In the genomic region with DNA sequence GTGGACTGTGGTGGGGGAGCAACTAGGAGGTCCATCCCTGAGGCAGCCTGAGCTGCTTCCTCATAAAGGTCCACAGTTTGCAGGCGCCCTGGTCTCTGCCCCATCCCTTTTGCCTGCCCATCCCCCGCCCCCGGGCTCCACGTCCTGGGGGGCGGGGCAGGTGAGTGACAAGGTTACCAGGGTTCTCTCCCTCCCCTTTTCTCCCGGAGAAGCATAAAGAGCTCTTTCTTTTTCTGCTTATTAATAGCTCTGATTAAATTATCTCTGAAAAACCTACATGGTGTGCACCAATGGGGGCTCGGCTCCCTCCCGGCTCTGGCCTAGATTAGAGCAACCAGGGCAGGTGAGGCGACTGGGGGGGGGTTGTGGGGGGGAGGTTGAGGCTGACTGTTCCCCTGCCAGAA, we compare ENCODE assay signal across 10 mouse cellular contexts. TPM values are rescaled to one million over a fixed set of nuclear protein-coding genes. Genes with fewer than 3 reads are reported as not detected.
DNase-seq lines count a peak whose midpoint lies in the region; ATAC-seq and TF ChIP-seq lines count a peak whose summit lies in the region.
"Had no signal": no experiment of that assay in that cellular context is flagged by ENCODE, and none has a peak within 500 bp of the region (broad histone marks: within the 10 kb centered on the region; RNA-seq: fewer than 3 reads in every experiment).

No protein-coding gene starts in this region.

- ATAC-seq in hindbrain, embryonic 11.5 days (ENCODE audit: low FRiP score): no peak
- no peak for ATAC-seq in hindbrain, embryonic 14.5 days (ENCODE audit: low FRiP score)
- ATAC-seq in embryonic facial prominence, embryonic 12.5 days (ENCODE audit: insufficient number of reproducible peaks, insufficient read depth, low FRiP score, low TSS enrichment): no peak; the same call in 1 of the 2 replicates
- ATAC-seq in liver, embryonic 12.5 days: peak; percentile 33; the same call in 1 of the 2 replicates
- ATAC-seq in megakaryocyte, adult 5-6 weeks (ENCODE audit: poor library complexity, severe bottlenecking): no peak

- no peaks in the 10 kb centered on the region for H3K36me3 ChIP-seq in hindbrain, embryonic 11.5 days (ENCODE audit: control insufficient read depth, insufficient read depth, low read length)
- H3K36me3 ChIP-seq in hindbrain, embryonic 14.5 days (replicated peaks; ENCODE audit: control insufficient read depth, insufficient read depth): no peaks in the 10 kb centered on the region
- H3K36me3 ChIP-seq in ES-E14 (ENCODE audit: control insufficient read depth, insufficient read depth, low read length, poor library complexity, severe bottlenecking): no peaks in the 10 kb centered on the region
- H3K36me3 ChIP-seq in embryonic facial prominence, embryonic 12.5 days: no peaks in the 10 kb centered on the region
- no peaks in the 10 kb centered on the region for H3K36me3 ChIP-seq in liver, embryonic 12.5 days

- no peak overlapping the region for H3K4me2 ChIP-seq in hindbrain, embryonic 11.5 days (replicated peaks; ENCODE audit: low read depth, low read length)
- no peak overlapping the region for H3K4me2 ChIP-seq in hindbrain, embryonic 14.5 days (replicated peaks)
- H3K4me2 ChIP-seq in embryonic facial prominence, embryonic 12.5 days (replicated peaks): 0 out of 2 replicates have a peak overlapping the region, but pooled peaks have one; percentile 3
- H3K4me2 ChIP-seq in liver, embryonic 12.5 days: peak overlapping the region; percentile 41

- no peak overlapping the region for H3K4me3 ChIP-seq in hindbrain, embryonic 11.5 days (ENCODE audit: low read depth, low read length)
- H3K4me3 ChIP-seq in hindbrain, embryonic 14.5 days (replicated peaks; ENCODE audit: low read length): no peak overlapping the region
- H3K4me3 ChIP-seq in ES-E14 (ENCODE audit: insufficient read depth in 1 of 2, low read depth in 1 of 2, low read length in 2 of 2, poor library complexity in 1 of 2, severe bottlenecking in 1 of 2): peak overlapping the region; percentile 52 to 62
- no peak overlapping the region for H3K4me3 ChIP-seq in embryonic facial prominence, embryonic 12.5 days
- no peak overlapping the region for H3K4me3 ChIP-seq in liver, embryonic 12.5 days
- H3K4me3 ChIP-seq: erythroblast, embryonic 14.5 days had no signal

- 0 out of 2 replicates have a peak, but pooled peaks cover 3% of the 10 kb centered on the region for H3K4me1 ChIP-seq in hindbrain, embryonic 11.5 days (replicated peaks; ENCODE audit: control insufficient read depth, insufficient read depth, low read length)
- no peaks in the 10 kb centered on the region; the same call in 1 of the 2 replicates for H3K4me1 ChIP-seq in hindbrain, embryonic 14.5 days (replicated peaks; ENCODE audit: control insufficient read depth, insufficient read depth, low read length)
- peaks cover 0 to 19% of the 10 kb centered on the region in 2 experiments; a peak in 2 of 4 replicates for H3K4me1 ChIP-seq in ES-E14 (ENCODE audit: control insufficient read depth in 2 of 2, insufficient read depth in 2 of 2, low read length in 2 of 2, poor library complexity in 1 of 2)
- H3K4me1 ChIP-seq in embryonic facial prominence, embryonic 12.5 days: peaks cover 26% of the 10 kb centered on the region
- H3K4me1 ChIP-seq in liver, embryonic 12.5 days: peaks cover 15% of the 10 kb centered on the region

- DNase-seq in hindbrain, embryonic 11.5 days (ENCODE audit: low spot score): peak; percentile 45
- DNase-seq in hindbrain, embryonic 14.5 days (ENCODE audit: low spot score): no peak
- no peak for DNase-seq in ES-E14 (ENCODE audit: low read depth, low spot score)
- no peak for DNase-seq in layer of hippocampus, postnatal 36 days
- DNase-seq in spleen, adult 18-20 months: no peak
- DNase-seq: kidney, adult 11 months had no signal

- no peak overlapping the region for H3K27ac ChIP-seq in hindbrain, embryonic 11.5 days (ENCODE audit: low read depth, low read length)
- H3K27ac ChIP-seq in hindbrain, embryonic 14.5 days: no peak overlapping the region
- peak overlapping the region; percentile 66 for H3K27ac ChIP-seq in ES-E14 (ENCODE audit: insufficient read depth, low read depth, low read length, poor library complexity, severe bottlenecking)
- H3K27ac ChIP-seq in embryonic facial prominence, embryonic 12.5 days: peak overlapping the region; percentile 23; the same call in 1 of the 2 replicates
- no peak overlapping the region for H3K27ac ChIP-seq in liver, embryonic 12.5 days

- 31% methylated on average over 9 of the region's 9 CpGs for WGBS in hindbrain, embryonic 11.5 days
- 20% methylated on average over 9 of the region's 9 CpGs for WGBS in hindbrain, embryonic 14.5 days
- WGBS in embryonic facial prominence, embryonic 12.5 days: 18% methylated on average over 9 of the region's 9 CpGs
- WGBS in liver, embryonic 12.5 days (ENCODE audit: insufficient replicate concordance): 8% methylated on average over 9 of the region's 9 CpGs

- peaks cover under 1% of the 10 kb centered on the region; the same call in 1 of the 2 replicates for H3K27me3 ChIP-seq in hindbrain, embryonic 11.5 days (ENCODE audit: control insufficient read depth, insufficient read depth, low read length)
- H3K27me3 ChIP-seq in hindbrain, embryonic 14.5 days (ENCODE audit: control insufficient read depth, insufficient read depth, low read length): no peaks in the 10 kb centered on the region; the same call in 1 of the 2 replicates
- H3K27me3 ChIP-seq in embryonic facial prominence, embryonic 12.5 days: no peaks in the 10 kb centered on the region
- H3K27me3 ChIP-seq in liver, embryonic 12.5 days (replicated peaks): peaks cover 21% of the 10 kb centered on the region

- H3K9ac ChIP-seq in hindbrain, embryonic 11.5 days (ENCODE audit: low read depth, low read length): no peak overlapping the region
- H3K9ac ChIP-seq in hindbrain, embryonic 14.5 days: no peak overlapping the region
- no peak overlapping the region for H3K9ac ChIP-seq in ES-E14 (ENCODE audit: insufficient read depth, low read depth, low read length, poor library complexity, severe bottlenecking)
- H3K9ac ChIP-seq in embryonic facial prominence, embryonic 12.5 days: no peak overlapping the region
- H3K9ac ChIP-seq in liver, embryonic 12.5 days: no peak overlapping the region

- in situ Hi-C loops in ES-E14 (cut with MboI; ENCODE audit: low sequenced_read_pairs in 2 of 2, unreplicated experiment in 2 of 2): no loop called here

- no peaks in the 10 kb centered on the region for H3K9me3 ChIP-seq in hindbrain, embryonic 11.5 days (ENCODE audit: control insufficient read depth, low read length)
- 0 out of 2 replicates have a peak, but pooled peaks cover 7% of the 10 kb centered on the region for H3K9me3 ChIP-seq in hindbrain, embryonic 14.5 days (ENCODE audit: control insufficient read depth, low read length)
- H3K9me3 ChIP-seq in ES-E14 (ENCODE audit: control insufficient read depth, insufficient read depth, low read depth, low read length): no peaks in the 10 kb centered on the region
- H3K9me3 ChIP-seq in embryonic facial prominence, embryonic 12.5 days: 0 out of 2 replicates have a peak, but pooled peaks cover 6% of the 10 kb centered on the region
- peaks cover 5% of the 10 kb centered on the region for H3K9me3 ChIP-seq in liver, embryonic 12.5 days (replicated peaks)

TF ChIP-seq in ES-E14, 5 proteins besides CTCF, POLR2A, EP300 and RAD21:
- TF ChIP-seq HCFC1 (IDR thresholded peaks at IDR 0.05; ENCODE audit: borderline replicate concordance, insufficient read depth, low read length) (no peak), ZNF384 (IDR thresholded peaks at IDR 0.05; ENCODE audit: low read depth, low read length) (no peak), ZC3H11A (IDR thresholded peaks at IDR 0.05; ENCODE audit: borderline replicate concordance, low read depth, low read length) (no peak), MAFK (IDR thresholded peaks at IDR 0.05; ENCODE audit: insufficient read depth, low read depth, low read length) (no peak), CHD2 (IDR thresholded peaks at IDR 0.05; ENCODE audit: low read depth, low read length) (no peak)

RNA-seq across cellular contexts. Expression of a gene that starts 7.3 kb away (rescaled TPM):
- polyA plus RNA-seq in hindbrain, embryonic 11.5 days (2014; fragmentation: Nextera tagmentation; extraction: Ambion mirVana): 4.8 and 6.5 TPM in 2 replicates
- 6.6 and 6.7 TPM in 2 replicates for polyA plus RNA-seq in hindbrain, embryonic 14.5 days (2014; fragmentation: Nextera tagmentation; extraction: Ambion mirVana)
- 1.2 and 2.2 TPM in 2 replicates for total RNA-seq in ES-E14 (2012; rRNA removed)
- 2.9 and 3.4 TPM in 2 replicates for polyA plus RNA-seq in embryonic facial prominence, embryonic 12.5 days (2016; fragmentation: Nextera tagmentation; extraction: Ambion mirVana)
- 1.3 and 1.4 TPM in 2 replicates for polyA plus RNA-seq in liver, embryonic 12.5 days (2016; fragmentation: Nextera tagmentation; extraction: Ambion mirVana)
- 1 to 10 TPM; 4.6 to 5.8 TPM for total RNA-seq in layer of hippocampus, postnatal 36 days (2021)
- total RNA-seq in megakaryocyte, adult 5-6 weeks (2015): 0.16 and 0.22 TPM in 2 replicates
- total RNA-seq in megakaryocyte, adult 5-6 weeks (2017): 0.11 and 0.69 TPM in 2 replicates

Comparison
In these comparisons a context has a peak if more than half of its experiments do, and no peak if none do; other contexts are left out.
1. H3K27ac ChIP-seq: peak in ES-E14 (single experiment) and embryonic facial prominence, embryonic 12.5 days (single experiment); none in hindbrain, embryonic 11.5 days (single experiment), hindbrain, embryonic 14.5 days (single experiment) and liver, embryonic 12.5 days (single experiment).
2. H3K4me2 ChIP-seq: peak in embryonic facial prominence, embryonic 12.5 days (single experiment) and liver, embryonic 12.5 days (single experiment); none in hindbrain, embryonic 11.5 days (single experiment) and hindbrain, embryonic 14.5 days (single experiment).
3. H3K4me3 ChIP-seq: peak in ES-E14 (2 of 2); none in hindbrain, embryonic 11.5 days (single experiment), hindbrain, embryonic 14.5 days (single experiment), embryonic facial prominence, embryonic 12.5 days (single experiment) and liver, embryonic 12.5 days (single experiment).